Mouse (Mus musculus): ENCODE data around the gene Olfr961.

DNA sequence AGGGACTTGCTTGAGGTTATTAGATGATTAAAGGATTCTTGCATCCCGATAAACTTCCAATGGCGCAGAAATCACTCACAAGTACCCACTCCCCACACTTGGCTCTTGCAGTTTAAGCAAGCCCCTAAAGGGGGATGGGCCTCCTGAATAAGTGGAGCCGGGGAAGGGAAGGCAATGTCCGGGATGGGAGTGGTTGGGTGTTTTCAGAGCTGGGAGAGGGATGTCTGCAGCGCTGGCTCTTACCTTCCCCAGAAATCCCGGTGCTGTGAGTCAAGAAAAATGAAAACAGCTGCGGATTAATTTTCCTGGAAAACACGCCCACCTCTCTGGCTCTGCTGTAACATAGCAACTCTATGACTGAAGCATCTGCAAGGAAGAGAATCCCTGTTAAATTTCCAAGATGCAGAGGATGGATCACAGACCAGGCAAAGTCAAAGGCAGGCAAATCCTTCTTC is 40.9 kb upstream of the Olfr961 start, which contains the start of gene AW551984:
- TF ChIP-seq CTCF (IDR thresholded peaks at IDR 0.05; ENCODE audit: borderline replicate concordance, extremely low read depth, insufficient read depth, insufficient read length), result no peak
- TF ChIP-seq POLR2A (IDR thresholded peaks at IDR 0.05; ENCODE audit: borderline replicate concordance, extremely low read depth, insufficient read depth, insufficient read length, poor library complexity, severe bottlenecking), result no peak
